Mouse (Mus musculus): ENCODE data around the gene Spred2. TPM values are rescaled to one million over a fixed set of nuclear protein-coding genes. Genes with fewer than 3 reads are reported as not detected.

The Spred2 gene
- total RNA-seq, 2 experiments from 2014 or later = 17.3 to 19.4 TPM

GRCm38 (mm10) chr11:19984029-19984428 lies 59.9 kb downstream of the Spred2 start:
- DNase-seq = no peak

GRCm38 (mm10) chr11:19985283-19985854 lies 61.2 kb downstream of the Spred2 start:
- no peak for DNase-seq

- no peak for DNase-seq
These were observed 62.3 kb downstream of the Spred2 start for GRCm38 (mm10) chr11:19986443-19986861.

GRCm38 (mm10) chr11:19986871-19987755 lies 62.9 kb downstream of the Spred2 start:
- no peak for DNase-seq

GRCm38 (mm10) chr11:19987756-19988091 lies 63.5 kb downstream of the Spred2 start:
- no peak for DNase-seq

- DNase-seq = no peak
These were observed 64.0 kb downstream of the Spred2 start for GRCm38 (mm10) chr11:19988224-19988623.

- no peak for DNase-seq
These were observed 64.5 kb downstream of the Spred2 start for GRCm38 (mm10) chr11:19988631-19989030.

GRCm38 (mm10) chr11:19989141-19989910 lies 65.2 kb downstream of the Spred2 start:
- DNase-seq = no peak

- no peak for DNase-seq
These were observed 66.6 kb downstream of the Spred2 start for GRCm38 (mm10) chr11:19990731-19991130.

- DNase-seq = peak; percentile 54
These were observed 67.3 kb downstream of the Spred2 start for GRCm38 (mm10) chr11:19991303-19991976.

GRCm38 (mm10) chr11:19992341-19993281 lies 68.4 kb downstream of the Spred2 start:
- no peak for DNase-seq

- DNase-seq = no peak
These were observed 69.6 kb downstream of the Spred2 start for GRCm38 (mm10) chr11:19993753-19994152.

GRCm38 (mm10) chr11:19994262-19994790 lies 70.2 kb downstream of the Spred2 start:
- DNase-seq = no peak

- DNase-seq = no peak
These were observed 73.8 kb downstream of the Spred2 start for GRCm38 (mm10) chr11:19997940-19998339.

GRCm38 (mm10) chr11:20002883-20003282 lies 78.7 kb downstream of the Spred2 start:
- no peak for DNase-seq

- DNase-seq = no peak
These were observed 83.5 kb downstream of the Spred2 start for GRCm38 (mm10) chr11:20007701-20008100.

GRCm38 (mm10) chr11:20011210-20011978 lies 87.2 kb downstream of the Spred2 start:
- DNase-seq = no peak

GRCm38 (mm10) chr11:20013366-20013765 lies 89.2 kb downstream of the Spred2 start:
- no peak for DNase-seq

- no peak for DNase-seq
These were observed 93.8 kb downstream of the Spred2 start for GRCm38 (mm10) chr11:20017937-20018336.

- DNase-seq = no peak
These were observed 94.7 kb downstream of the Spred2 start for GRCm38 (mm10) chr11:20018905-20019304.

All from gastrocnemius, postnatal 10 days (tissue).